Mouse (Mus musculus): ENCODE data around the gene Rab36.

The Rab36 gene

DNA sequence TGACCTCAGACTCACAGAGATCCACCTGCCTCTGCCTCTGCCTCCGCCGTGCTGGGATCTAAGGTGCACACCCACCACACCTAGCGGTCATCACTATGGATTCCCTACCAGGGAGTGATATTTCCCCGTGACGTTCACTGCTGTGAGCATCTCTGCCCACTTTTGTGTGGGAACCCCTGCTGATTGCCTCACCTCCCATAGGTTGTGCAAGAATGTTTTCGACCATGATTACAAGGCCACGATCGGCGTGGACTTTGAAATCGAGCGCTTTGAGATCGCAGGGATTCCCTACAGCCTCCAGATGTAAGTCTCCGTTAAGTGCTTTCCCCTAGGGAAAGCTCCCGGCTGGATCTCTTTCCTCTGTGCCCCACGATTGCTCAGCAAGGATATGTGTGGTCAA is 9.0 kb downstream of the Rab36 start:
- no peak for DNase-seq

DNA sequence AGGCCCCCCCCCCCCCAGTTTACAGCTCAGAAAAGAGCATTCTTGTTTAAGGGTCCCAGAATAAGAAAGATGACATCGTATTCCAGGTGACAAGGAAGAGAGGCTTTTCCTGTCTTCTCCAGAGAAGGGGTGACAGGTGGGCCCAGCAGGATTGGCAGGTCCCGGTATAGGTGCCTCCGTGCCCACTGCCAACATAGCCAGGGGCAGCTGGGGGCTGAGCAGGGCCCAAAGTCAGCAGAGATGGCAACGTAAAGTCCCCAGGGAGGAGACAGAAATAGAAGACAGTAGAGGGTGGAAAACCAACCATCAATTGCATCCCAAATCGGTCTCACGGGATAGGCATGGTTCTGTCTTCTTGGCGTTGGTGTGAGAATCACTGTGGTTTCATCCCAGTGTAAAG is 11.9 kb downstream of the Rab36 start:
- DNase-seq: no peak

DNA sequence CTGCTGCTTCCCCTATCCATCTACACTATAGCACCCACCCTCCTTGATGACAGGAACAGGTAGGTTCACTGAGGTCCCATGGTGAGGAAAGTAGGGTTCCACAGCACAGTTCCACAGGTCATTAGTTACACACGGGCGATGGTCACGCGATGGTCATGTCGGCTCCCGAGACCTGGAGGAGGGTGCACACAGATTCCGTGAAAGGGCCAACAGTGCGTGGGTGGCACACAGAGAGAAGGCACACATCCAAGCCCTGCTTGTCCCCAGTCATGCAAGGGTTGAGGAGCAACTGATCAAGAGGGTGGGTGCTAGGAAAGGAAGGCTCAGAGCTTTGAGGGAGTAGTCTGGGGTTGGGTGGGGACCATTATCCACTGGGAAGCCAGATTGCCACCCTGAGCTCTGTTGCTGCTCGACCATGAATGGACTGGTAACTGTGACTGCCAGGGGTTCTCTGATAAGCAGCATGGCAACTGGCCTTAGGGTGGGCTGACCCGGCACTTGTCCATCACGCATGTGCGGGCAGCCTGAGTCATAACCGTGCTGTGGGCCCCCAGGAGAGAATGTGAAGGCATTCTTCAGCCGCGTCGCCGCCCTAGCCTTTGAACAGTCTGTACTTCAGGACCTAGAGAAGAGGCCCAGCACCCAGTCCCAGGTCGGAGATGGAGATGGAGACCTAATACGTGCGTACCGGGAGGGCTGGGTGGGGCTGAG is 14.7 kb downstream of the Rab36 start:
- DNase-seq: no peak

DNA sequence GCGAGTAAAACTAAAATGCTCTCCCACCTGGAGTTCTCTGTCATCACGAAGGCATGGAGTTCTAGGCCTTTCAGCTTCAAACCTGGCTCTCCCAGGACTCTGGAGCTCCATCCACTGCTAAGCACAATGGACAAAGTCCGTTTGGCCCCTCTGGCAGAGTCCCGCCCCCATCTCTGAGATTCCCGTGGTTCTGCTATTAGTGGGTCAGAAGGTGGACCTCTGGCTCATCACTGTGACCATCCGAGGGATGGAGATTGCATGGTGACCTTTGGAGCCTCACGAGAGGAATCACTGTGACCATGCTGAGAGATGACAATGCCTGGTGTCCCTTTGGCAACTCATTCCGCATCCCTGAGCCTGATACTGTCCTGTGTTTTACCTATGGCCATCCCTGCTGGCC is 16.0 kb downstream of the Rab36 start:
- DNase-seq: peak; percentile 29

DNA sequence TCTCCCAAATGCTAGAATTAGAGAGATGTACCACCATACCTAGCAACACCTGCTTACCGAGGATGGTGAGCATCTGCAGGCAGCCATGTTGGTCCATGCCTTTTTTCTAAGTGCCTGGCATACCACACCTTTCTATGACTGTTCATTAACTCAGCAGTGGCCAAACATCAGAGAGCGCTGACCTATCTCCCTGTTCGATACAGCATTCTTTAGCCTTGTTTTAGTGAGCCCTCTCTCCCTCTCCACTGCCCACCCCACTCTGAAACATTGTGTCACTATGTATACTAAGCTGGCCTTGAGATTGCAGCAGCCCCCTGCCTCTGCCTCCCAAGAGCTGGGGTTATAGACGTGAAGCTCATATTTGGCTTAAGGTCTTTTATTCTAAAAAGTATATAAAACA is 16.8 kb downstream of the Rab36 start:
- no peak for DNase-seq

GRCm38 (mm10) chr10:75054125-75054524 is 17.3 kb downstream of the Rab36 start:
- no peak for DNase-seq

- DNase-seq: no peak
These were observed 18.8 kb downstream of the Rab36 start for GRCm38 (mm10) chr10:75055672-75056071.

DNA sequence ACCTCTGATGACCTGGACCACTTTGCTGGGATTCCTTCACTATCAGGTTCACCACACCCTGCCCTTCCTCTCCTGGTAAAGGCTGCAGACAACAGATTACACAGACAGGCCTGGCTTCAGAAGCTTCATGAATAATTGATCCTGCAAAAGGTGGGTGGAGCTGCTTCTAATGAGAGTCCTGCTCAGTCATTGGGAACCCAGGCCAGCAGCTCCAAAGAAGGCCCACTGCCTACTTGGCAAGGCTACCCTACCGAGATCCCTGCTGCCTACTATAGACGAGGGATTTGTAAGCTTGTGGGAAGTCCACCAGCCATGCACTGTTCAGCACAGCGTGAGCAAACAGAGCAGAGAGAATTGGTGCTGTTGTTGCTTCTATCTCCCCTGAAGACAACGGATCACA is 19.4 kb downstream of the Rab36 start:
- DNase-seq: no peak

DNA sequence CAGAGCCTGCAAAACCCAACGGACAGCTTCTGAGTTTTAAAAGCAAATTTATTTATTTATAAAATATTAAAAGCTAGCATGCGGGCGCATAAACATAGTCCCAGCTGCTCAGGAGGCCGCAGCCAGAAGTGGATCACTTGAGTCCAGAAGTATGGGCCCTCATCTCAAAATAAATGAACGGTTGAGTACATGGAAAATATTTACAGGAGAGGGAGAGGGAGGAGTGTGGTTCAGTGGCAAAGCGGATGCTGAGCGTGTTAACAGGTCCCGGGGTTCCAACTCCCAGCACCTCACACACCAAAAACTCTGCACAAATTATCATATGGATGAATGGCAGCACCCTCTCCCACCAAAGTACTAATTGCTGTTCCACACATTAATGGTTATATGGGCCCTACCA is 21.5 kb downstream of the Rab36 start:
- DNase-seq: no peak

DNA sequence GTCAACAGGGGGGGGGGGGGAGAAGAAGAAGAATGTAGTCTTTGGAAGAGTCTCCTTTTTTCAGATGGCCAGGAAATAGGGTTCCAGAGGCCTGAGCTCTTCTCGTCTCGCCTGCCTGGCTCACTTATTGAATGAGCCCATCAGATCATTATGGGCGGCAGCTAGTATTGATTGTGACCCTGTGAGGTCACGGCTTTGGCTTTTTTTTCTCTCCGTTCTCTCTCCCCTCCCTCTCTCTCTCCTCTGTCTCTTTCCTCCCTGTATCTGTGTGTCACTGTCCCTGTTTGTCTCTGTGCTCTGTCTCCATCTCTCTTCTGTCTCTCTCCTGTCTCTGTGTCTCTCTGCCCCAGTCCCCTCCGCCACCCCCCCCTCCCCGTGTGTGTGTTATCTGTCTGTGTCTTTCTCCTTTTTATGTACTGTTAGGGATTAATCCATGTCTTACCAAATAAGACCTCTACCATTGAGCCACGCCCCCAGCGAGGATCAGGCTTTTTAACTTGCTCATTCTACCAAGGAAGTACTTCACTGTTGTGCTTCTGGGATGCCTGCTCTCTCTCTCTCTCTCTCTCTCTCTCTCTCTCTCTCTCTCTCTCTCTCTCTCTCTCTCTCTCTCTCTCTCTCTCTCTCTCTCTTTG is 22.0 kb downstream of the Rab36 start:
- DNase-seq: peak; percentile 62

DNA sequence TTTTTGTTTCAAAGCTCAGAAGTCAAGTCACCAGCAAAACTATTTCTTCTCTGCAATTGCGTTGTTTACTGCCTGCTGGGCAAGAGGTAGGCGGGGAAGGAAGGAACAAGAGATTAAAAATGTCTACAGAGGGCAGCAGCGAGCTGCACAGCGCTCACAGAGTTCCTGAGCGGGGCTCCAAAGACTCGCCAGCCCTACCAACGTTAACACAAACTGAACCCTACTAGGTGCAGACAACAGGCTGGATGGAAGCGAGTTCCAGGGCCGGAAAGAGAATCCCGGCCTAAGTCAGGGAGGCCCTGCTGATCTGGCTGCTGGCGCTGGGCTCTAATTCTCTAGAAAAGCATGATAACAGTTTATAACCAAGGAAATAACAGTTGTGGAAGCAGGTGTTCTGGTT is 22.5 kb downstream of the Rab36 start:
- DNase-seq: peak; percentile 84

GRCm38 (mm10) chr10:75060217-75060842 is 23.5 kb downstream of the Rab36 start, which contains the start of gene Bcr:
Bcr (plus strand) TSS chr10:75060592.
- peak; percentile 89 for DNase-seq

GRCm38 (mm10) chr10:75060843-75061235 is 24.0 kb downstream of the Rab36 start:
- peak; percentile 49 for DNase-seq

- peak; percentile 55 for DNase-seq
These were observed 24.7 kb downstream of the Rab36 start for GRCm38 (mm10) chr10:75061341-75062188.

DNA sequence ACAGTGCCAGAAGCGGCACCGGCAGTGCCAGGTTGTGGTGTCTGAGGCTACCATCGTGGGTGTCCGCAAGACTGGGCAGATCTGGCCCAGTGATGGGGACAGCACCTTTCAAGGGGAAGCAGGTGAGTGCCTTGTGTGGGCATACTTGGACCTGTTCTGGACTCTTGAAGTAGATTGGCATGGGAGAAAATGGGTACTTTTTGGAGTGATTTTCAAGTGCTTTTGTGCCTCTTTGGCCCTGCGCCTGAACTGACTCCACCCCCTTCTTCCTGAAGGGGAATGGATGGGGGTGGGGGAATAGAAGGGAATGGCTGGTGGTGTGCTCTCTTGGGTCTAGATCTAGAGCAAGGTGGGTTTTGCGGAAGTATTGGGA is 25.3 kb downstream of the Rab36 start:
- DNase-seq: peak; percentile 44

DNA sequence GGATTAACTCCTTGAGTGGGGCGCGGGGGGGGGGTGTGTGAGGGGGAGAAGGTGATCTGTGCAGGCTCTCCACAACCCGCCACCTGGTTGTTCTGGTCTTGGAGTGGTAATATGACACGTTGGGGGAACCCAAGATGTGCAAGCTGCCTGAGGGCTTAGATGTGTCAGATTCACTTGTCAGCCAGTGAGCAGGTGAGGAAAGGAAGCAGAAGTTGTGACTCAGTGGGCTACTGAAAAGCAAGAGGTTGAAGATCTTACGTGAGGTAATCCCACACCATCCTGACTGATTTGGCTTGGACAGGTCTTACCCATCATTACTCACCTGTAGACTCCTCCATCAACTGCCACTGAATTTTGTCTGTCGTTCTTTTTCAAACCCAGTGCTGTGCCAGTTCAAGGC is 25.8 kb downstream of the Rab36 start:
- DNase-seq: no peak

DNA sequence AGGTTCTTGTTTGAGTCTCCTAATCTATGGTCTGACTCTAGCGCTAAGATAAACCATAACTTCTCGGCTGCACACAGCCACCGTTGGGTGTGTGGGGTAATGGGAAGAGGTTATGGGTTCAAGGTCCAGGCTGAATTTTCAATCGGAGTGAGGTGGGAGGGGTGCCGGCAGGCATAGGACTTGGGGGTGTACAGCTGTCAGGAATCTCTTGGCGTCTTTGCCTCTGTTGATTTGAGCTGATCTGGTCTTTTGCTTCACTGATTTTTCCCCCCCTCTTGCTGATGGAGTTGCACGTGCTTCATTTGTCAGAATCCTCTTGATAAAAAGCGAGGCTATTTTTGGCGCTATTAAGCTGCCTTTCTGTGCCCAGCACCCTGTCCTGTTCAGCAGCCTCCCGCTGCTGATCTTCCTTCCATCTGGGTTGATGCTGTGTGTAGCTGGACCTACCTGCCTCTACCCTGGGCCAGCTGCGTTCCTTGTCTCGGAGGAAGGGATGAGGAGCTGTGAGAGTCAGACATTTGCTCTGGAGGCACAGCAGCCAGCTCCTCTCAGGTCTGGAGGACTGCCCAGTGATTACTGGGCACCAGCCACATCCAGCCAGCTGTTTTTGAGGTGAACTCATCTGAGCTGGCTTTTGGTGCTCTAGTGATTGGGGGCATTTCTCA is 26.6 kb downstream of the Rab36 start:
- no peak for DNase-seq

DNA sequence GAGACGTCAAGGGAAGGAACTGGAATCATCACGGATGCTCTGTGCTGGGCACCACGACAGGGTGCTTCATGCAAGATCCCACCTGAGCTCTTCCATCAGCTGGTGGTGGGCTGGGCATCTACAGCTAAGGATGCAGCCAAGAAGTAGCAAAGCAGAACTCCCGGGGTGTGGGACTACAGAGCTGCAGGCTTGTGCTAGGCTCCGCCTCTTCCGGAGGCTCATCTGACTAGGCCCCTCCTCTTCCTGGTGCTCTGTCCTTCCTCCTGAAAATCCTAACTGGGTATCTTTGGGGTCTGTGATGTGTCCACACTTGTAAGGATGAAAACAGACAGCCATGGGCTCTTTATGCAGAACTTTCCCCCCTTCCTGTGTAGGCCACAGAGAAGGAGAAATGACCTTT is 28.8 kb downstream of the Rab36 start:
- DNase-seq: no peak

DNA sequence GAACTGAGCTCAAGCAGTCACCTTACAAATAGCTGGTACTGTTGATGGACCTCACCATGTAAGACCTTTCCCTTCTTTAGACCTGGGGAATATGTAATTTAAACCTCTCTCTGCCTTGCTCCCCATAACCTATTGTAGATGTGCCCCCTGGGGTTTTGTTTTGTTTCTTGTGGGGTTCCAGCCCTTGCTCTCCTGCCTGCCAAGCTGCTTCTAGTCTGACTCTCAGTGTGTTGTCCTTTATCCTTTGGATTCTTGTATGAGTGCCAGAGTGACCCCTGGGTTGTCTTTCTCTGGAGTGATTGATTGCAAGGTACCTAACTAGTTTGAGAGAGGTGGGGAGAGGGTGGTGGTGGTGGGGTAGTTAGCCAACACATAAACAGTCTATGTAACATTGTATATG is 30.6 kb downstream of the Rab36 start:
- no peak for DNase-seq

DNA sequence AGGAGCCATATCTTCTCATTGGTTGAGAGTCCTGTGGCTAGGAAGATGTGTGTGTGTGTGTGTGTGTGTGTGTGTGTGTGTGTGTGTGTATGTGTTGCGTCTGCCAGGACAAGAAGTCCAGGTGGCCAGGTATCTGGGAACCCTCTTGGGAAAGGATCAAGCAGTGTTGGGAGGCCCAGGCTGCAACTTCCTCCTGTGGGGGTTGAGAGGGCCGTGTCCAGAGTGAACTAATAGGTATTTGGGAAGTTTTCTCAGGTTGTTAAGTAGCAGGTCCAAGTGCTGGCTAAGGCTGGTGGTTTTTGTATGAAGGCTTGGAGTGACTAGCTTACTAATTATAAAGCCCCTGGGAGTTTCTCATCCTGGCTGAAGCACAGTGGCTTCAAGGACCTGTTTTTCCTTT is 31.2 kb downstream of the Rab36 start:
- no peak for DNase-seq

DNA sequence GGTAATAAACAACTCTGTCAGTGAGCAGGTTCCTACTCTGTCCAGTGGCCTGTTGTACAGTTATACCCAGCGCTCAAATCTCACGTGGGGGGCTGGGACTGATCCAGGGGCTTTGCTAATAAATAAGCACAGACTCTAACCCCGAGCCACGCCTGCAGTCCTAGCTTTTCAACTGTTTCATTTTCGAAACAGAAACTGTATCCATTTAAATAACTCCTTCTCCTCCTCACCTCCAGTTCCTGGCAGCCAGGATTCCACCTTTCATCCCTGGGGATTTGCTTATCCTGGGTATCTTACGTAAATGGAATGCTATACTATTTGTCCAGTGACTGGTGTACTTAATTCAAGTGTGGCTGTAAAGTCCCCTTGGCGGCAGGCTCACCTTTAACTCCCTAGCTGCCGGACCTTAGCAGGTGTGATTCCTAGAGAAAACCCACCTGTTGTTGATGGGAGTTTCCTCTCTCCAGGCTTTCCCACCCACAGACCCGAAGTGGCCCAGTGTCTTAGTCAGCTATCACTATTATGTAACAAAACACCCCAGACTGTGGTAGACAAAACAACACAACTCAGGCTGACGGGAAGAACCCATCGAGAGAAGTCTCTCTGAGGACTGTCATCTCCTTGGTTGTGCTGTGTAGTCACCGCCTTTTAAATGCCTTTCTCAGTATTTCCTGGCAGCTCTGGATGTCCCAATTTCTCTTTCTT is 31.9 kb downstream of the Rab36 start:
- no peak for DNase-seq

- DNase-seq: no peak
These were observed 33.6 kb downstream of the Rab36 start for GRCm38 (mm10) chr10:75070281-75070976.

Measured in kidney, postnatal 10 days (tissue).